Mouse (Mus musculus): ENCODE results near the gene Atf6. TPM values are rescaled to one million over a fixed set of nuclear protein-coding genes. Genes with fewer than 3 reads are reported as not detected.

The Atf6 gene
- total RNA-seq, 1 experiment = 33.2 TPM

- H3K4me3 ChIP-seq (ENCODE audit: insufficient read depth in 1 of 2, low read depth in 1 of 2, low read length in 2 of 2, poor library complexity in 1 of 2, severe bottlenecking in 1 of 2) = no peak overlapping the region
- TF ChIP-seq ZNF384 (IDR thresholded peaks at IDR 0.05; ENCODE audit: low read depth, low read length) (no peak), MAFK (IDR thresholded peaks at IDR 0.05; ENCODE audit: insufficient read depth, low read depth, low read length) (no peak), ZC3H11A (IDR thresholded peaks at IDR 0.05; ENCODE audit: borderline replicate concordance, low read depth, low read length) (no peak), HCFC1 (IDR thresholded peaks at IDR 0.05; ENCODE audit: borderline replicate concordance, insufficient read depth, low read length) (no peak), CHD2 (IDR thresholded peaks at IDR 0.05; ENCODE audit: low read depth, low read length) (no peak)
- no peak overlapping the region for H3K27ac ChIP-seq (ENCODE audit: insufficient read depth, low read depth, low read length, poor library complexity, severe bottlenecking)
- in situ Hi-C loops (cut with MboI; ENCODE audit: low sequenced_read_pairs in 2 of 2, unreplicated experiment in 2 of 2) = no loop called here
- DNase-seq (ENCODE audit: low read depth, low spot score) = no peak
- H3K36me3 ChIP-seq (ENCODE audit: control insufficient read depth, insufficient read depth, low read length, poor library complexity, severe bottlenecking) = peaks cover 4% of the 10 kb centered on the region
- no peaks in the 10 kb centered on the region for H3K9me3 ChIP-seq (ENCODE audit: control insufficient read depth, insufficient read depth, low read depth, low read length)
- no peaks in the 10 kb centered on the region; a peak in 1 of 4 replicates for H3K4me1 ChIP-seq (ENCODE audit: control insufficient read depth in 2 of 2, insufficient read depth in 2 of 2, low read length in 2 of 2, poor library complexity in 1 of 2)
- no peak overlapping the region for H3K9ac ChIP-seq (ENCODE audit: insufficient read depth, low read depth, low read length, poor library complexity, severe bottlenecking)
Measured at GRCm38 (mm10) chr1:170853604-170854003, 14.0 kb downstream of the Atf6 start.

- TF ChIP-seq ZNF384 (IDR thresholded peaks at IDR 0.05; ENCODE audit: low read depth, low read length) = no peak
- no peak for TF ChIP-seq HCFC1 (IDR thresholded peaks at IDR 0.05; ENCODE audit: borderline replicate concordance, insufficient read depth, low read length)
- no peak for TF ChIP-seq CHD2 (IDR thresholded peaks at IDR 0.05; ENCODE audit: low read depth, low read length)
- TF ChIP-seq ZC3H11A (IDR thresholded peaks at IDR 0.05; ENCODE audit: borderline replicate concordance, low read depth, low read length) = no peak
- no peak for TF ChIP-seq MAFK (IDR thresholded peaks at IDR 0.05; ENCODE audit: insufficient read depth, low read depth, low read length)
- H3K36me3 ChIP-seq (ENCODE audit: control insufficient read depth, insufficient read depth, low read length, poor library complexity, severe bottlenecking) = peaks cover 4% of the 10 kb centered on the region
- H3K4me3 ChIP-seq (ENCODE audit: insufficient read depth in 1 of 2, low read depth in 1 of 2, low read length in 2 of 2, poor library complexity in 1 of 2, severe bottlenecking in 1 of 2) = no peak overlapping the region
- H3K9me3 ChIP-seq (ENCODE audit: control insufficient read depth, insufficient read depth, low read depth, low read length) = no peaks in the 10 kb centered on the region
- no peaks in the 10 kb centered on the region; a peak in 1 of 4 replicates for H3K4me1 ChIP-seq (ENCODE audit: control insufficient read depth in 2 of 2, insufficient read depth in 2 of 2, low read length in 2 of 2, poor library complexity in 1 of 2)
- no peak overlapping the region for H3K9ac ChIP-seq (ENCODE audit: insufficient read depth, low read depth, low read length, poor library complexity, severe bottlenecking)
- no peak for DNase-seq (ENCODE audit: low read depth, low spot score)
- in situ Hi-C loops (cut with MboI; ENCODE audit: low sequenced_read_pairs in 2 of 2, unreplicated experiment in 2 of 2) = no loop called here
- no peak overlapping the region for H3K27ac ChIP-seq (ENCODE audit: insufficient read depth, low read depth, low read length, poor library complexity, severe bottlenecking)
Measured at GRCm38 (mm10) chr1:170850637-170851624, 16.6 kb downstream of the Atf6 start.

- no peak for DNase-seq (ENCODE audit: low read depth, low spot score)
- TF ChIP-seq ZC3H11A (IDR thresholded peaks at IDR 0.05; ENCODE audit: borderline replicate concordance, low read depth, low read length) (no peak), ZNF384 (IDR thresholded peaks at IDR 0.05; ENCODE audit: low read depth, low read length) (no peak), HCFC1 (IDR thresholded peaks at IDR 0.05; ENCODE audit: borderline replicate concordance, insufficient read depth, low read length) (no peak), MAFK (IDR thresholded peaks at IDR 0.05; ENCODE audit: insufficient read depth, low read depth, low read length) (no peak), CHD2 (IDR thresholded peaks at IDR 0.05; ENCODE audit: low read depth, low read length) (no peak)
- Histone ChIP-seq H3K9ac (ENCODE audit: insufficient read depth, low read depth, low read length, poor library complexity, severe bottlenecking) (no peak overlapping the region), H3K4me3 (ENCODE audit: insufficient read depth in 1 of 2, low read depth in 1 of 2, low read length in 2 of 2, poor library complexity in 1 of 2, severe bottlenecking in 1 of 2) (no peak overlapping the region), H3K36me3 (ENCODE audit: control insufficient read depth, insufficient read depth, low read length, poor library complexity, severe bottlenecking) (peaks cover 4% of the 10 kb centered on the region), H3K4me1 (ENCODE audit: control insufficient read depth in 2 of 2, insufficient read depth in 2 of 2, low read length in 2 of 2, poor library complexity in 1 of 2) (no peaks in the 10 kb centered on the region; a peak in 1 of 4 replicates), H3K9me3 (ENCODE audit: control insufficient read depth, insufficient read depth, low read depth, low read length) (no peaks in the 10 kb centered on the region), H3K27ac (ENCODE audit: insufficient read depth, low read depth, low read length, poor library complexity, severe bottlenecking) (no peak overlapping the region)
- in situ Hi-C loops (cut with MboI; ENCODE audit: low sequenced_read_pairs in 2 of 2, unreplicated experiment in 2 of 2) = no loop called here
Measured at GRCm38 (mm10) chr1:170850007-170850406, 17.6 kb downstream of the Atf6 start.

- in situ Hi-C loops (cut with MboI; ENCODE audit: low sequenced_read_pairs in 2 of 2, unreplicated experiment in 2 of 2) = no loop called here
- Histone ChIP-seq H3K4me3 (ENCODE audit: insufficient read depth in 1 of 2, low read depth in 1 of 2, low read length in 2 of 2, poor library complexity in 1 of 2, severe bottlenecking in 1 of 2) (no peak overlapping the region), H3K27ac (ENCODE audit: insufficient read depth, low read depth, low read length, poor library complexity, severe bottlenecking) (no peak overlapping the region), H3K36me3 (ENCODE audit: control insufficient read depth, insufficient read depth, low read length, poor library complexity, severe bottlenecking) (peaks cover 3% of the 10 kb centered on the region; the same call in 1 of the 2 replicates), H3K4me1 (ENCODE audit: control insufficient read depth in 2 of 2, insufficient read depth in 2 of 2, low read length in 2 of 2, poor library complexity in 1 of 2) (no peaks in the 10 kb centered on the region; a peak in 1 of 4 replicates), H3K9me3 (ENCODE audit: control insufficient read depth, insufficient read depth, low read depth, low read length) (no peaks in the 10 kb centered on the region), H3K9ac (ENCODE audit: insufficient read depth, low read depth, low read length, poor library complexity, severe bottlenecking) (no peak overlapping the region)
- TF ChIP-seq MAFK (IDR thresholded peaks at IDR 0.05; ENCODE audit: insufficient read depth, low read depth, low read length) = no peak
- TF ChIP-seq CHD2 (IDR thresholded peaks at IDR 0.05; ENCODE audit: low read depth, low read length) = no peak
- TF ChIP-seq ZC3H11A (IDR thresholded peaks at IDR 0.05; ENCODE audit: borderline replicate concordance, low read depth, low read length) = no peak
- no peak for TF ChIP-seq HCFC1 (IDR thresholded peaks at IDR 0.05; ENCODE audit: borderline replicate concordance, insufficient read depth, low read length)
- TF ChIP-seq ZNF384 (IDR thresholded peaks at IDR 0.05; ENCODE audit: low read depth, low read length) = no peak
- no peak for DNase-seq (ENCODE audit: low read depth, low spot score)
Measured at GRCm38 (mm10) chr1:170845448-170846307, 21.9 kb downstream of the Atf6 start.
